Mouse (Mus musculus) layer of hippocampus, postnatal 10 days (tissue): Measurements from ENCODE around the gene Spata16. TPM values are rescaled to one million over a fixed set of nuclear protein-coding genes. Genes with fewer than 3 reads are reported as not detected.

Experiments
- DNase-seq, 2 experiments: peaks; one replicate each; pipeline ENCODE4 v3.0.0; 2021; ENCODE audit warnings: low spot score in 2 of 2
- total RNA-seq, 2 experiments: library from RNA; stranded (reverse); gene quantifications; 2 replicates each; pipeline ENCODE4 v1.2.3; 2021

Gene Spata16
- total RNA-seq, 2 experiments from 2014 or later = not detected

GRCm38 (mm10) chr3:26826958-26827839, 189.8 kb downstream of the Spata16 start:
- peak in 1 of 2 experiments; percentile 13 for DNase-seq

GRCm38 (mm10) chr3:26832954-26833353, 195.5 kb downstream of the Spata16 start:
- peak in 1 of 2 experiments; percentile 6 for DNase-seq

GRCm38 (mm10) chr3:26834178-26835050, 197.0 kb downstream of the Spata16 start:
- DNase-seq = peak; percentile 57 to 69

- peak in 1 of 2 experiments; percentile 12 for DNase-seq
Observed at GRCm38 (mm10) chr3:26835051-26835755, 197.8 kb downstream of the Spata16 start.

- peak; percentile 47 to 62 for DNase-seq
Observed at GRCm38 (mm10) chr3:26845041-26845440, 207.6 kb downstream of the Spata16 start.

GRCm38 (mm10) chr3:26847935-26848334, 210.5 kb downstream of the Spata16 start:
- DNase-seq = peak in 1 of 2 experiments; percentile 9

- peak in 1 of 2 experiments; percentile 5 for DNase-seq
Observed at GRCm38 (mm10) chr3:26850207-26850606, 212.8 kb downstream of the Spata16 start.

GRCm38 (mm10) chr3:26850691-26851563, 213.5 kb downstream of the Spata16 start:
- DNase-seq = peak in 1 of 2 experiments; percentile 20

GRCm38 (mm10) chr3:26853557-26853956, 216.1 kb downstream of the Spata16 start:
- DNase-seq = peak in 1 of 2 experiments; percentile 5

- DNase-seq = peak; percentile 60 to 63
Observed at GRCm38 (mm10) chr3:26874706-26875105, 237.3 kb downstream of the Spata16 start.

GRCm38 (mm10) chr3:26877291-26877690, 239.9 kb downstream of the Spata16 start:
- no peak for DNase-seq

GRCm38 (mm10) chr3:26916607-26917006, 279.2 kb downstream of the Spata16 start:
- no peak for DNase-seq

- no peak for DNase-seq
Observed at GRCm38 (mm10) chr3:26920986-26921385, 283.6 kb downstream of the Spata16 start.

- no peak for DNase-seq
Observed at GRCm38 (mm10) chr3:26921576-26921975, 284.2 kb downstream of the Spata16 start.

GRCm38 (mm10) chr3:26923391-26923790, 286.0 kb downstream of the Spata16 start:
- DNase-seq = no peak

GRCm38 (mm10) chr3:26924212-26924611, 286.8 kb downstream of the Spata16 start:
- DNase-seq = no peak

- DNase-seq = no peak
Observed at GRCm38 (mm10) chr3:26933079-26933478, 295.7 kb downstream of the Spata16 start.

GRCm38 (mm10) chr3:26936897-26937590, 299.6 kb downstream of the Spata16 start:
- DNase-seq = no peak

GRCm38 (mm10) chr3:26966776-26967175, 329.4 kb downstream of the Spata16 start:
- DNase-seq = no peak
